In the genomic region with DNA sequence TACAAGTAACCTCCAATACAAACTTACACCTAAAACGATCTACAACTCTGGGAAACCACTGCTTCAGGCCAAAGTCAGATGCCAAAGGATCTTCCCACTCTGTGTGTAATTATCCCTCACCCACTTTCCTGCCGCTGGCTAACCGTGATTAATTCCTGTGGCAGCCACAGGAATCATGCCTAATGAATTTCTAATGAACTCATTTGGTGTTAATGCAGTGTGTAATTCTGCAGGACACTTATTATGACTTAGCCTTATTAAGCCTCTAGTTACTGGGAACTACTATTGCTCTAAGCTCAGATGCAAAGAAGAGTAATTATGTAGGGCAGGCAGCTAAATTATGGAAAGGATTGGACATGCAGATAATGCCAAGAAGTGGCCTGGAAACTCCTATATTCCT, we compare ENCODE assay signal across 30 mouse cellular contexts. TPM values are rescaled to one million over a fixed set of nuclear protein-coding genes. Genes with fewer than 3 reads are reported as not detected.
DNase-seq lines count a peak whose midpoint lies in the region; ATAC-seq and TF ChIP-seq lines count a peak whose summit lies in the region.
"Had no signal": no experiment of that assay in that cellular context is flagged by ENCODE, and none has a peak within 500 bp of the region (broad histone marks: within the 10 kb centered on the region; RNA-seq: fewer than 3 reads in every experiment).

No protein-coding gene starts in this region.

- H3K9ac ChIP-seq in midbrain, embryonic 14.5 days (replicated peaks; ENCODE audit: low read length), result no peak overlapping the region
- H3K9ac ChIP-seq in midbrain, embryonic 13.5 days (replicated peaks), result no peak overlapping the region
- H3K9ac ChIP-seq in hindbrain, embryonic 15.5 days, result no peak overlapping the region
- H3K9ac ChIP-seq: forebrain, embryonic 15.5 days; neural tube, embryonic 12.5 days had no signal

- 42% methylated on average over 3 of the region's 3 CpGs for WGBS in midbrain, embryonic 14.5 days
- WGBS in midbrain, embryonic 13.5 days, result 38% methylated on average over 3 of the region's 3 CpGs
- WGBS in hindbrain, embryonic 15.5 days, result 24% methylated on average over 3 of the region's 3 CpGs

- ATAC-seq in midbrain, embryonic 14.5 days (ENCODE audit: low FRiP score, low TSS enrichment), result no peak
- ATAC-seq in midbrain, embryonic 13.5 days, result no peak
- ATAC-seq in hindbrain, embryonic 15.5 days (ENCODE audit: low FRiP score, low read depth), result peak; percentile 37; the same call in 1 of the 2 replicates
- no peak for ATAC-seq in inflammation-experienced regulatory T-cells, adult 6 months
- no peak for ATAC-seq in frontal cortex, adult (ENCODE audit: low TSS enrichment)
- ATAC-seq: activated CD4-positive, CD25-positive, alpha-beta regulatory T cell, adult 4 months; forebrain, embryonic 15.5 days had no signal

- no peak overlapping the region for H3K27ac ChIP-seq in midbrain, embryonic 14.5 days (replicated peaks; ENCODE audit: low read depth, low read length)
- no peak overlapping the region for H3K27ac ChIP-seq in midbrain, embryonic 13.5 days
- H3K27ac ChIP-seq in hindbrain, embryonic 15.5 days (replicated peaks), result peak overlapping the region; percentile 66
- H3K27ac ChIP-seq: forebrain, embryonic 15.5 days; layer of hippocampus, adult 2 months; neural tube, embryonic 12.5 days had no signal

- peak; percentile 49 for DNase-seq in midbrain, embryonic 14.5 days
- DNase-seq in brain, embryonic 14.5 days (ENCODE audit: low read depth), result peak; percentile 73
- peak; percentile 71 for DNase-seq in retina, postnatal 1 day
- DNase-seq: adrenal gland, adult 8-10 months; B cell, adult 2 months; cerebellum, adult 18-20 months; cerebellum, postnatal 14 days; gastrocnemius, postnatal 14 days; kidney, adult 8-10 months; kidney, postnatal 14 days; lung, postnatal 4 days; right cerebral cortex, postnatal 25 days; spleen, adult 18-20 months had no signal

- H3K27me3 ChIP-seq in midbrain, embryonic 14.5 days (ENCODE audit: control insufficient read depth, insufficient read depth, low read length), result no peaks in the 10 kb centered on the region
- H3K27me3 ChIP-seq in midbrain, embryonic 13.5 days, result no peaks in the 10 kb centered on the region
- no peaks in the 10 kb centered on the region for H3K27me3 ChIP-seq in hindbrain, embryonic 15.5 days
- H3K27me3 ChIP-seq: CH12.LX; forebrain, embryonic 15.5 days; neural tube, embryonic 12.5 days had no signal

- no peak for TF ChIP-seq CTCF in brain, embryonic 14.5 days (IDR thresholded peaks at IDR 0.05; ENCODE audit: borderline replicate concordance, extremely low read depth, insufficient read depth, insufficient read length)

- H3K4me2 ChIP-seq in midbrain, embryonic 14.5 days (ENCODE audit: low read length), result no peak overlapping the region
- no peak overlapping the region for H3K4me2 ChIP-seq in midbrain, embryonic 13.5 days (replicated peaks)
- no peak overlapping the region for H3K4me2 ChIP-seq in hindbrain, embryonic 15.5 days
- H3K4me2 ChIP-seq: forebrain, embryonic 15.5 days; neural tube, embryonic 12.5 days had no signal

- H3K4me3 ChIP-seq in midbrain, embryonic 14.5 days (replicated peaks; ENCODE audit: low read depth, low read length), result no peak overlapping the region
- no peak overlapping the region for H3K4me3 ChIP-seq in midbrain, embryonic 13.5 days (replicated peaks)
- no peak overlapping the region for H3K4me3 ChIP-seq in hindbrain, embryonic 15.5 days
- H3K4me3 ChIP-seq: forebrain, embryonic 15.5 days; layer of hippocampus, adult 2 months; neural tube, embryonic 12.5 days had no signal

- peaks cover 6% of the 10 kb centered on the region for H3K4me1 ChIP-seq in midbrain, embryonic 14.5 days (ENCODE audit: control insufficient read depth, insufficient read depth, low read length)
- H3K4me1 ChIP-seq in midbrain, embryonic 13.5 days (replicated peaks), result peaks cover 15% of the 10 kb centered on the region; the same call in 1 of the 2 replicates
- H3K4me1 ChIP-seq in hindbrain, embryonic 15.5 days (replicated peaks), result peaks cover 11% of the 10 kb centered on the region

- H3K9me3 ChIP-seq in midbrain, embryonic 14.5 days (ENCODE audit: control insufficient read depth, low read length), result no peaks in the 10 kb centered on the region
- no peaks in the 10 kb centered on the region for H3K9me3 ChIP-seq in midbrain, embryonic 13.5 days
- no peaks in the 10 kb centered on the region for H3K9me3 ChIP-seq in hindbrain, embryonic 15.5 days
- H3K9me3 ChIP-seq: forebrain, embryonic 15.5 days; G1E; neural tube, embryonic 12.5 days had no signal

- TF ChIP-seq POLR2A in brain, embryonic 14.5 days (IDR thresholded peaks at IDR 0.05; ENCODE audit: borderline replicate concordance, extremely low read depth, insufficient read depth, insufficient read length, poor library complexity, severe bottlenecking), result no peak

- no peaks in the 10 kb centered on the region for H3K36me3 ChIP-seq in midbrain, embryonic 14.5 days (ENCODE audit: control insufficient read depth, insufficient read depth, low read length)
- H3K36me3 ChIP-seq in midbrain, embryonic 13.5 days, result no peaks in the 10 kb centered on the region
- H3K36me3 ChIP-seq in hindbrain, embryonic 15.5 days, result no peaks in the 10 kb centered on the region
- H3K36me3 ChIP-seq: forebrain, embryonic 15.5 days; G1E; neural tube, embryonic 12.5 days had no signal

RNA-seq across cellular contexts. Expression of gene Fabp6, which starts 7.1 kb away (rescaled TPM):
- polyA plus RNA-seq in midbrain, embryonic 14.5 days (2014; fragmentation: Nextera tagmentation; extraction: Ambion mirVana), result not detected in 2 replicates
- polyA plus RNA-seq in midbrain, embryonic 13.5 days (2015; fragmentation: Nextera tagmentation; extraction: Ambion mirVana), result not detected in 2 replicates
- not detected in 2 replicates for polyA plus RNA-seq in brain, embryonic 14.5 days (2012; rRNA removed)
- not detected in 2 replicates for polyA plus RNA-seq in hindbrain, embryonic 15.5 days (2015; fragmentation: Nextera tagmentation; extraction: Ambion mirVana)
- not detected for polyA plus RNA-seq in inflammation-experienced regulatory T-cells, adult 6 months (2017; shearing (Covaris generic))
- polyA plus RNA-seq: activated CD4-positive, CD25-positive, alpha-beta regulatory T cell, adult 4 months; embryonic facial prominence, embryonic 11.5 days; forebrain, embryonic 15.5 days; G1E; heart, embryonic 14.5 days; limb, embryonic 11.5 days; liver, adult 2 months; liver, embryonic 16.5 days; lung, embryonic 16.5 days; neural tube, embryonic 12.5 days; testis, adult 2 months had no signal

RNA-seq across cellular contexts. Expression of gene 4933415A04Rik, which starts 21.6 kb away (rescaled TPM):
- polyA plus RNA-seq in midbrain, embryonic 14.5 days (2014; fragmentation: Nextera tagmentation; extraction: Ambion mirVana), result 3.2 and 3.9 TPM in 2 replicates
- 6.6 and 7.2 TPM in 2 replicates for polyA plus RNA-seq in midbrain, embryonic 13.5 days (2015; fragmentation: Nextera tagmentation; extraction: Ambion mirVana)
- polyA plus RNA-seq in brain, embryonic 14.5 days (2012; rRNA removed), result 0.67 and 1.2 TPM in 2 replicates
- polyA plus RNA-seq in hindbrain, embryonic 15.5 days (2015; fragmentation: Nextera tagmentation; extraction: Ambion mirVana), result 3.4 and 3.8 TPM in 2 replicates
- under 1 TPM in 1 of 3 experiments, not detected in 2; 0.16 TPM for polyA plus RNA-seq in inflammation-experienced regulatory T-cells, adult 6 months (2017; shearing (Covaris generic))
- polyA plus RNA-seq: activated CD4-positive, CD25-positive, alpha-beta regulatory T cell, adult 4 months; G1E; liver, adult 2 months had no signal
